Mouse (Mus musculus): ENCODE data around the gene Dda1.
"Not testable (repeated sequence)": the region's sequence is repeated elsewhere in the genome, so short reads cannot be mapped to it uniquely, and the experiment has no call there.

Dda1 gene

DNA sequence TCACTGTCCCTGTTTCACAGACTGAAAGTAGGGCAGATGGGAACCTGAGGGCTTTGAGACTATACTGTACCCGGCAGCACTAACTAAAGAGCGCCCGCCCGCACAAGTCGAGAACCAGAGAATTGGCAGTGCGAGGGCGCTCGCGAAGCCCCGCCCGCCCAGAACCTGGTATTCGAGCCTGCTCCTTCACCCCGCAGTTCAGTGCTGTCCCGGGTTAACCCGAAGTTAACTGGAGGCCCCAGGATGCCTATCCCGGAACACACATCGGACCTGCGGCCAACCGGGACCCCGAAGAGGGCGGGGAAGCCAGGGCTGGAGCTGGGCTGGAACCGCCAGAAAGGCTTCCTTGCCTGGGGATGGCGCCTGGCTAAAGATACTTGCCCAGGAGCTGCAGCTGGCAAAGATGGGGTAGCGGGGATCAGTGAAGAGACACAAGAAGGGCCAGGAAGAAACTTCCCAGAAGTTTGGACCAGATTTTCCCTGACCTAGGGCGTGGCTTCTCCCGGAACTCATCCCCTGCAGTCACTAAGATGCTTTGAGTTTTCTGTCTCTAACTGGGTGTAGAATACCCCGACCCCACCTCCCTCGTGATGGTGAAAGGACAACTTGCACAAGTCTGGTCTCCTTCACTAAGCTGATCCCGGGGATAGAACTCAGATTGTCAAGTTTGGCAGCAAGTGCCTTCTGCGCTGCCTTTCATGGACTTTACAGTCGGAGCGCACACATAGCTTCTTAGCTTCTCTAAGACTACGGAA lies 18.9 kb downstream of the Dda1 start, which contains the start of gene Gtpbp3:
Gene Gtpbp3, plus strand, starts transcription at position 413 of the 755 bp plus-strand sequence.
- in situ Hi-C loops (cut with MboI; ENCODE audit: unreplicated experiment in 2 of 2), result no loop called here

DNA sequence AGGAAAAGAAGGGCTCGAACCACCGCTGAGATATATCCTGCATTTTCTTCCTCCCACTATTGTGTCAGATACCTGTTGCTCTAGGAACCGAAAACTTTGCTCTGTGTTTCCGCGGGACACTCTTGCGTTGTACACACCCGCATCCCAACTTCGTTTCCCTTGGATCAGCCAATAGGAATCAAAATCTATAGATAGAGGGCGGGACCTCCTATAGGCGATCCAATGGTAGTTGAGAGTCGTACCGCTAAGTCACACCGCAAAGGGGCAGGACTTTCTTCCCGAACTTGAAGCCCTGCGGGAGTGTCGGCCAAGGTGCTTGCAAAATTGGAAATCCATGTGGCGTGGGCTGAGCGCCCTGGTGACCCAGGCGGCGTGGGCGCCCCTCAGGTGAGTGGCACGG lies 19.5 kb downstream of the Dda1 start:
- in situ Hi-C loops (cut with MboI; ENCODE audit: unreplicated experiment in 2 of 2), result no loop called here

- in situ Hi-C loops (cut with MboI; ENCODE audit: unreplicated experiment in 2 of 2), result no loop called here
Measured at GRCm38 (mm10) chr8:71495039-71495438, 26.0 kb downstream of the Dda1 start.

DNA sequence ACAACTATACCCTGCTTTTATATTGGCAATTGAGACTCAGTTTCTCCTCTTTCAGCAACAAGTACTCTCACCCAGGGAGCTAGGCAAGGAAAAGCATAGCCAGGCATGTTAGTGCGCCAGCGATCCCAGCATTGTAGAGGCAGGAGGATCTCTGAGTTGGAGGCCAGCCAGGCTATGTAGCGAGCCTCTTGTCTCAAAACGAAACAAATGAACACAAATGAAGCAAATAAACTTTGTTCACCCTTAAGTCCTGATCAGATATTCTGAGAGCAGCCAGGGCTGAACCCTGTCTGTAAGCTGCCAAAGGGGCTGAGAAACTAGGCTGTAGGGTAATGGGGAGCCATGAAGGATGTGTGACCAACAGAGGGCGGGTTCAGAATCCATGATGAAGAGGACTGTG lies 26.8 kb downstream of the Dda1 start:
- in situ Hi-C loops (cut with MboI; ENCODE audit: unreplicated experiment in 2 of 2), result no loop called here

- in situ Hi-C loops (cut with MboI; ENCODE audit: unreplicated experiment in 2 of 2), result no loop called here
Measured at GRCm38 (mm10) chr8:71496481-71496880, 27.5 kb downstream of the Dda1 start.

DNA sequence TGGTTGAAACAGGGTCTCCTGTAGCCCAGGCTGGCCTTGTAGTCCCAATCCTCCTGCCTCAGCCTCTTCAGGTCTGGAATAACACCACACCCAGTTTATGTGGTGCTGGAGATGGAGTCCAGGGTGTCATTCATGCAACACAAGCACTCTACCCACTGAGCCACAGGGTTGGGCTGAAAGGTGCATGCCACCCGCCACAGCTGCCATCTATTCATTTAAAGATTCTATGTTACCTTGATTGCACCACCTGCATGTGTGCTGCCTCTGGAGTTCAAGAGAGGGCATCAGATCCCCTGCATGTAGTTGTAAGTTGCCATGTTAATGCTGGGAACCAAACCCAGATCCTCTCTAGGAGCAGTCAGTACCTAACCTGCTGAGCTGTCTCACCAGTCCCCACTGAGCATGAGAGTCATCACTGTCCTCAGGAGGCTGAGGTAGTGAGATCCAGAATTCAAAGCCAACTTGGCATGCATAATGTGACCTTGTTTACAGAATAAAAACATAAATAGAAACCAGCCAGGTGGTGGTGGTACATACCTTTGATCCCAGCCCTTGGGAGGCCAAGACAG lies 28.2 kb downstream of the Dda1 start:
- in situ Hi-C loops (cut with MboI; ENCODE audit: unreplicated experiment in 2 of 2), result no loop called here

DNA sequence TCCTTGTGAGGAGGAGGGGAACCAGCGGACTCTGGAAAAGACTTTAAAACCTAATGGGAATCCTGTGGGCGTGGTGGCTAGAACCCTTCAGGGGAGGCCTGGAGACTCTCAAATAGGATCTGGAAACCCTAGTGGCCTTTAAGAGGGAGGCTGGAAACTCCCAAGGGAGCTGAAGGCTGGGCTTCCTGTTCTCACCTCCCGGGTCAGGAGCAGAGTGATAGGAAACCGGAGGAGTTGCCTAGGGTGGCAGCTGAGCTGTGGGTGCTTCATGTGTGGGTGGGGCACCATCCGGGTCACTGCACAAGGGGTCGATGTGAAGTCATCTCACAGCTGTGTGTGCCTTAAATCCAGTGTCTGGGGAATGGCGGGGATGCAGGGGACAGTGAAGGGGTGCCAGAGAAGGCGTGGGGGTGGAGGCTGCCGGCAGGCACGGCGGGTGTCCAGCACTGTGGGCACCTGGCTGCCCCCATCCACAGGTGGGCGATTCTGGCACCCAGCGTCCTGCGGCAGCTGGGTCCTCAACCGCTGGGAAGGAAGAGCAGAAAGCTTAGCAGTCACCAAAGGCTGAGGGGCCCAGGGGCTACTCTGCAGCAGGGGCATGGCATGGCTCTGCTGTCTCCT lies 29.0 kb downstream of the Dda1 start:
- in situ Hi-C loops (cut with MboI; ENCODE audit: unreplicated experiment in 2 of 2), result no loop called here

DNA sequence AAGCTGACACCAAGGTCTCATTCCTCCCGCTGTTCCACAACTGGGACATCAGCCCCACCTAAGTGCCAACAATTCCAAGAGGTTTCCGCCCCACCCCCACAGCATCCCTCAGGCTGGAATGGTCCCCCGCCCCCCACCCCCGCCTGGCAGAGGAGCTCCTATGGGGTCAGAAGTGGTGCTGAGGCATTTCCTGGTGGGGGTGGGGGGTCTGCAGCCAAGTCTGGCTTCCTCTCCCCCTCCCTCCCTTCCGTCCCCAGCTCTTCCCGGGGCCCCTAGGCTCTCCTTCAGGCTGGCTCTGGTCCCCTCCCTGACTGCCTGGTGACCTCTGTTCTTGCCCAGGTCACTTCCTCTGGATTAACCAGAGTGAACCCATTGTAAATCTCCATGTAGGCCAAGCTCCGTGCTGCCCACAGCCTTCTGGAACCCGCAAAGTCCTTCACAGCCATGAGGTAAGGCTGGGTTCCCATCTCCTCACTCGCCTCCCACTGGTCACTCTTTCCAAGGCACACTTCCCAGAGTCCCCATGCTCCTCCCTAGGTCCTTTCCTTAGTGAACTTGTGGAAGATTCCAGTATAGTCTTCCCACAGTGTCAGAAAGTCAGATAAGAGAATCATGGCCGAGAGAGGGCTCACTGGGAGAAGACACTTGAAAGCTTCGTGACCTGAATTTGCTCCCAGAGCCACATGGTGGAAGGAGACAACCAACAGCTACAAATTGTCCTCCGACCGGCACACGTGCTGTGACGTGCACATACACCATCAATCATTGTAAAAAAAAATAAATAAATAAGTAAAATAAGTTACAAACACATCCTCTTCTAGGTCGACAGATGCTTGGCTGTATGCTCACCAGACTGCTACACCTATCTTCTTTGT lies 30.1 kb downstream of the Dda1 start:
- in situ Hi-C loops (cut with MboI; ENCODE audit: unreplicated experiment in 2 of 2), result no loop called here

DNA sequence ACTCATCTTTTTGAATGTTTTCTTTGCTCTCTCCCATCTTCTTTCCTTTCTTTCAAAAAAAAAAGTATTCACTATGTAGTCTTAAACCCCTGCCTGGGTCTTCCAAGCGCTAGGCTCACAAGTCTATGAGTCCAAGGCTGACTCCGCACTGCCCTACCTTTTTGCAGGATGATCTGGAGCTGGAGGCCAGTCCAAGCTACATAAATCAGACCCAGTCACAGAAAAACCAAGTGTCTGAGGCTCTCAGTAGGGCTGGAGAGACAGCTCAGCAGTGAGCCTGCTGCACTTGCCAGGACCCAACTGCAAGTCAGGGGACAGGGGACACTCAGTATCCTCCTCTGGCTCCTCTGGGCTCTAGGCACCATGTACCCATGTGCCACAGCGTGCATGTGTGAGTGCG lies 35.4 kb downstream of the Dda1 start:
- in situ Hi-C loops (cut with MboI; ENCODE audit: unreplicated experiment in 2 of 2), result no loop called here

- in situ Hi-C loops (cut with MboI; ENCODE audit: unreplicated experiment in 2 of 2), result no loop called here
Measured at GRCm38 (mm10) chr8:71505326-71505725, 36.3 kb downstream of the Dda1 start.

DNA sequence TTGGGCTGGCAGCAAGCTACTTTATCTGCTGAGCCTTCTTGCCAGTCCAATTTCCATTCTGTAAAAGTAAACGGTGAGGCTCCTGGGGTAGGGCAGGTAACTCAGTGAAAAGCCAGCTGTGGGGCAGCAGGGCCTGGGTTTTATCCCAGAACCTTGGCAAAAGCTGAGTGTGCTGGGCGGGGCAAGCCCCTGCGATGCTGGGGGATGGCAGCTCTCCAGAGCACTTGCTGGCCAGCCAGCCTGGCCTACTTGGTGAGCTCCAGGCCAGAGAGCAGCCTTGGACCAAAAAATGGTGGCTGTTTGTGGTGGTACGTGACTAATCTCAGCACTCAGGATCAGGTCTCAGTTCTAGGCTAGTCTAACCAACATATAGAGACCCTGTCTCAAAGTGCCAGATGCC lies 37.0 kb downstream of the Dda1 start:
- in situ Hi-C loops (cut with MboI; ENCODE audit: unreplicated experiment in 2 of 2), result no loop called here

DNA sequence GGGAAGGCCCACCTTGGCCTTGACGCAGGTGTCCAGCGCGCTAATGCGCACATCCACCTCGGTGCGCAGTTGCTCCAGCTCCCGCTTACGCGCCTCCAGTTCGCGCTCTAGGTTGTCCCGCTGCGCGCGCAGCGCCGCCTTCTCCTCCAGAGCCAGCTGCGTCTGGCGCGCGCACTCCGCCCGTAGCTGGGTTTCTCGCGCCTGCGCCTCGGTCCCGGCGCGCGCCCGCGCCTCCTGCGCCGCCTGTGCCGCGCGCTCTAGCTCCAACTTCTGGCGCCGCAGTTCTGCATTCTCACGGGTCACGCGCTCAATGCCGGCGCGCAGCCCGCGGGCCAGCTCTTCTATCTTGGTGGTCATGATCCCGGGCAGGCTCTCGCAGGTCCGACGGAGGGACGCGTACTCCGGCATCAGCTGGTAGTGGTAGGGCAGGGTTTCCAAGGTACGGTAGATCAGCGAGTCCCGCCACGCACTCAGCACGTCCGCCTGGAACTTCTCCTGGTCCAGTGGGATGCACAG lies 38.6 kb downstream of the Dda1 start:
- in situ Hi-C loops (cut with MboI; ENCODE audit: unreplicated experiment in 2 of 2), result no loop called here

DNA sequence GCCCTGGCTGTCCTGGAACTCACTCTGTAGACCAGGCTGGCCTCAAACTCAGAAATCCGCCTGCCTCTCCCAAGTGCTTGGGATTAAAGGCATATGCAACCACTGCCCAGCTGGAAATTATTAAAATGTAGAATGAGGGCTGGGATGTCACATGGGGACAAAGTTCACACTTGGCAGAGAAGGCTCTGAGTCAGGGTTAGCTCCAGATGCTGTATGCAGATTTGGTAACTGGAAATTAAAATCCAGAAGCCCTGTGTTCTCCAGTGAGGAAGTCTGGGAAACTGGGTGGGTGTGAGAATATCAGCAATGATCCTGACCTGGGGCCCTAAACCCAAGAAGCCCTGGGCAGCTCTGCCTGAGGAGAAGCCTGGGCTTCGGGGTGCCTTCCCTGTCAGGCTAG lies 40.3 kb downstream of the Dda1 start:
- in situ Hi-C loops (cut with MboI; ENCODE audit: unreplicated experiment in 2 of 2), result no loop called here

- in situ Hi-C loops (cut with MboI; ENCODE audit: unreplicated experiment in 2 of 2), result no loop called here
Measured at GRCm38 (mm10) chr8:71511644-71512043, 42.6 kb downstream of the Dda1 start, which contains the start of gene Plvap. Plvap (minus strand) TSS chr8:71511752.

DNA sequence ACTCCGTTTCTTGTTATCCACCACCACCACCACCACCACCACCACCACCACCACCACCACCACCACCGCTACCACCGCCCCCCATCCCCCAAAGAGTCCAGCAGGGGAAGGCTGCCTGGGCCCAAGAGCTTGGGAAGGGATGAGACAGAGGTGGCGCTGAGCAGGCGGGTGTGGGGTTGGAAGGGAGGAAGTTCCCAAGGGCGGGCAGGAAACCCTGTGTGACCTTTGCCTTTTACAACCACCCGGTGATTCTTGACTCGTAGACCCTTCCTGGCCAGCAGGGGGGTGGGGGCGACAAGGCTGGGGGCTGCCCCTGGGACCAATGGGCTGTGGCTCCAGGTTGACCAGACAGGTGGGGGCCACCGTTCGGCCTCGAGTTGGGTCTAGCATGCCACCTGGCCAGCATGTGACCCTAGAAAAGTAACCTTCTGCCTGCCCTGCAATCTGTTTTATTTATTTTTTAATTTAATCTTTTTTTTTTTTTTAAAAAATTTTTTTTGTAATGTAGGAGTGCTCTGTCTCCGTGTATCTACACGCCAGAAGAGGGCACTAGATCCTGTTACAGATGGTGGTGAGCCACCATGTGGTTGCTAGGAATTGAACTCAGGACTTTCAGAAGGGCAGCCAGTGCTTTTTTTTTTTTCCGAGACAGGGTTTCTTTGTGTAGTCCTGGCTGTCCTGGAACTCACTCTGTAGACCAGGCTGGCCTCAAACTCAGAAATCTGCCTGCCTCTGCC lies 44.2 kb downstream of the Dda1 start:
- in situ Hi-C loops (cut with MboI; ENCODE audit: unreplicated experiment in 2 of 2), result no loop called here

DNA sequence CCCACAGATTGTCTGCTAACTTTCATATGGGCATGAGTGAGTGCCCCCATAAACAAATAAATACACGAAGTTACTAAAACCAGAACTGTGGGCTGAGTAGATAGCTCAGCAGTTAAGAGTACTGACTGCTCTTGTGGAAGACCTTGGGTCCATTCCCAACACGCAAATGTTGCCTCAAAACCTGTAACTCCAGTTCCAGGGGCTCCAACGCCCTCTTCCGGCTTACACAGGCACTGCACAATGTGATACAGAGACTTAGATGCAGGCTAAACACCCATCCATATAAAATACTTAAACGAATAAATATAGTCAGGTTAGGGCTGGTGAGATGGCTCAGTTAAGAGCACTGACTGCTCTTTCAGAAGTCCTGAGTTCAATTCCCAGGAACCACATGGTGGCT lies 46.0 kb downstream of the Dda1 start:
- in situ Hi-C loops (cut with MboI; ENCODE audit: unreplicated experiment in 2 of 2), result no loop called here

DNA sequence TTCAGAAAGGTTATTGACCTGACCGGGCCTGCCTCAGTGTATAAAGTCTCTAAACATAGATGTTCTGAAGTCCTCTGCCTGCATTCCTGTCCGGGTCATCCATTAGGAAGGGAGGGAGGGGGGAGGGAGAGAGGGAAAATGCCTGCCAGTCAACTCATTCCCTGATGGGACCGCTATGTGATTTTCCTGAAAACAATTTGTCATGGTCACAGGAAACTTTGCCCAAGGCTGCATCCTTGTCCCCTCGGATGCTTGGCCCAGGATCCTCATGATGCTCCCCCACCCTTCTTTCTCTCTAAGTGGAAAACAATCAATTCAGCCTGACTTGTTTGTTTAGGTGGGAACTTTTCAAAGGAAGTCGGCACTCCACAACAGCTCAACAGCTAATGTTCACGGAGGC lies 47.8 kb downstream of the Dda1 start:
- in situ Hi-C loops (cut with MboI; ENCODE audit: unreplicated experiment in 2 of 2), result no loop called here

DNA sequence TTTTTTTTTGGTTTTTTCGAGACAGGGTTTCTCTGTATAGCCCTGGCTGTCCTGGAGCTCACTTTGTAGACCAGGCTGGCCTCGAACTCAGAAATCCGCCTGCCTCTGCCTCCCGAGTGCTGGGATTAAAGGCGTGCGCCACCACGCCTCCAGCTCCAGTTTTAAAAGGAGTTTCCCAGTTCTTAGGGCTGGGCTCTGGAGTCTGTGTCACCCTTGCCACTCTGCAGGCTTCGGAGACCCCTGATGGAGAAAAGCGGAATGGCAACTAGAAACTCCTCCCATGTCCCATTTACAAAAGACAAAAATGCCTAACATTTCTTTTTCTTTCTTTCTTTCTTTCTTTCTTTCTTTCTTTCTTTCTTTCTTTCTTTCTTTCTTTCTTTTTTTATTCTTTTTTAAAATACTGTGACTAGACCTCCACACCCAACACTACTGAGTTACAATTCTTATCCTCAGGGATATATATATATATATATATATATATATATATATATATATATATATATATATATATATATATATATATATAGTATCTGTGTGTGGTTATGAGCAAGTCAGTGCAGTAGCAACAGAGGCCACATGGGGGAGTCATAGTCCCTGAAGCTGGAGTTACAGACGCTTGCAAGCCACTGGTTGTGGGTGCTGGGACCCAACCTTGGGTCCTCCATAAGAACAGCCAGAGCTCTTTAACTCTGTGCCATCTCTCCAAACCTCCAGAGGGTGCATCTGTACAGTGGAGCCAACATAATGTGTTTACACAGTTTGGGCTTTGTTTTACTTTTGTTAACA lies 50.2 kb downstream of the Dda1 start:
- in situ Hi-C loops (cut with MboI; ENCODE audit: unreplicated experiment in 2 of 2), result not testable (repeated sequence)

DNA sequence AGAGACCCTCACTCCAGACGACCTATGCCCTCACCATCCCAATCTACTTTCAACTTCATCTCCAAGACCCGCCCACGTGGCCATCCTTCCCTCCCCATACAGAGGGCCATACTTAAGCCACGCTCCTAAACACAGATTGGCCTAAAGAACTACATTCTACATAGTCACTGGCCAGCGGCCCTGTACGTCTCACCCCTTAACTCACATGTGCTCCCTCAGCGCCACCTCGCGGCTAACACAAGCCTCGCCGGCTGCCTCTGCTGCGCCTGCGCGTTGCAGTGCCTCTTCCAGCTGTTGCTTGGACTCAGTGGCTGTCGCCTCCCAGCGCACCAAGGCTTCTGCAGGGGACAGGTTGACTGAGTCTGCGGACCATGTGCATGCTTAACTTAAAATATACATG lies 52.6 kb downstream of the Dda1 start:
- in situ Hi-C loops (cut with MboI; ENCODE audit: unreplicated experiment in 2 of 2), result loop anchor here (5.0 kb wide), 1 partner anchor 79 kb away; no protein-coding TSS in a partner anchor

Data from v-Abl transformed pro-B cells (cell line).